Mouse (Mus musculus) forebrain, embryonic 14.5 days (tissue): Measurements from ENCODE around the gene Tmem59. TPM values are rescaled to one million over a fixed set of nuclear protein-coding genes. Genes with fewer than 3 reads are reported as not detected.

Experiments
- ATAC-seq: fragments of 200-750 bp; cut with Nextera tagmentation; 2 replicates; pipeline ENCODE4 v1.8.0; 2017; ENCODE audit warnings: mild to moderate bottlenecking, moderate library complexity
- DNase-seq: peaks from one replicate; pipeline ENCODE4 v3.0.0-alpha.2; 2015; ENCODE audit warnings: low spot score
- H3K27ac ChIP-seq: fragments of 300-500 bp; sonication (generic); 2 replicates; pipeline ENCODE4 v1.5.1; 2014; ENCODE audit warnings: low read depth, mild to moderate bottlenecking, control low read depth, low read length, moderate library complexity
- H3K27me3 ChIP-seq: fragments of 300-500 bp; sonication (generic); replicated peaks from 2 replicates; pipeline ENCODE4 v1.6.1; 2014; ENCODE audit warnings: low read length, control low read depth, mixed read lengths; ENCODE audit not compliant: control insufficient read depth, insufficient read depth
- H3K36me3 ChIP-seq: fragments of 300-500 bp; sonication (generic); 2 replicates; pipeline ENCODE4 v1.6.1; 2014; ENCODE audit warnings: low read length, control low read depth; ENCODE audit not compliant: control insufficient read depth, insufficient read depth
- H3K4me1 ChIP-seq: fragments of 300-500 bp; sonication (generic); 2 replicates; pipeline ENCODE4 v1.6.1; 2014; ENCODE audit warnings: antibody characterized with exemption, low read length, control low read depth; ENCODE audit not compliant: control insufficient read depth, insufficient read depth
- H3K4me2 ChIP-seq: fragments of 300-500 bp; sonication (generic); 2 replicates; pipeline ENCODE4 v1.6.1; 2014; ENCODE audit warnings: mild to moderate bottlenecking, control low read depth, low read length
- H3K4me3 ChIP-seq: fragments of 300-500 bp; sonication (generic); 2 replicates; pipeline ENCODE4 v1.5.1; 2014; ENCODE audit warnings: low read depth, low read length, control low read depth
- H3K9ac ChIP-seq: fragments of 300-500 bp; sonication (generic); 2 replicates; pipeline ENCODE4 v1.6.1; 2014; ENCODE audit warnings: mild to moderate bottlenecking, low read length, control low read depth, moderate library complexity
- H3K9me3 ChIP-seq: fragments of 300-500 bp; sonication (generic); replicated peaks from 2 replicates; pipeline ENCODE4 v1.6.1; 2016; ENCODE audit warnings: low read length, control low read depth, mixed read lengths; ENCODE audit not compliant: control insufficient read depth
- WGBS: fragments of 180-500 bp; shearing (Covaris S2); extraction: QIAGEN DNeasy Blood & Tissue Kit; methylation state at CpG from one replicate; pipeline ENCODE4 v1.1.7; 2014; 5-methylcytosine and 5-hydroxymethylcytosine counted together
- polyA plus RNA-seq: library from polyadenylated mRNA; unstranded; fragments of >200 nt; fragmentation: Nextera tagmentation; extraction: Ambion mirVana; gene quantifications from 2 replicates; pipeline ENCODE4 v1.2.1, GENCODE M21; 2014

The Tmem59 gene
- polyA plus RNA-seq, 1 experiment from 2014 or later: 385 TPM

GRCm38 (mm10) chr4:107167798-107168197 lies 10.4 kb upstream of the Tmem59 start:
- Histone ChIP-seq H3K9ac (no peak overlapping the region), H3K4me1 (no peaks in the 10 kb centered on the region), H3K27me3 (no peaks in the 10 kb centered on the region), H3K36me3 (peaks cover 24% of the 10 kb centered on the region; the same call in 1 of the 2 replicates), H3K27ac (no peak overlapping the region), H3K4me3 (no peak overlapping the region), H3K9me3 (no peaks in the 10 kb centered on the region), H3K4me2 (no peak overlapping the region)
- DNase-seq: no peak
- WGBS: 90% methylated on average over 5 of the region's 5 CpGs
- no peak for ATAC-seq

DNA sequence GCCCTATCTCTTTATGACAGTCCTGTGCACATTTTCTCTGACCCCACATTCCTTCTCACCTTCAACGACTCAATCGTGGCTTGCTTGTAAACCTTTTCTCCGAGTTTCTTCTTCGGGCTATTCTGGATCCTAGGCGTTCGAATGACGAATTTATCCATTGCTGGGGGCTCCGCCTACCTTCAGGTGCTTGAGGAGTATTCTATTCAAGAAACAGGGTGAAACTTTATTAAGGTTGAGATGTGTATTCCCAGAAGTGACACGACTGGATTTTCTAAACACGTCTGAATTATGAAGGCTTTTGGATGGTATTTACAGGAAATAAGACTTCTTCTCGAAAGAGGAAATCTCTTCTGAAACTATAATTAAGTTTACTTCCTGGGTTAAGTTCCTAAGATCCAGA lies 693 bp upstream of the Tmem59 start:
- Histone ChIP-seq H3K4me3 (peak overlapping the region; percentile 91), H3K4me1 (peaks cover 15% of the 10 kb centered on the region), H3K9me3 (no peaks in the 10 kb centered on the region), H3K4me2 (peak overlapping the region; percentile 73), H3K27me3 (no peaks in the 10 kb centered on the region), H3K27ac (no peak overlapping the region), H3K36me3 (peaks cover 19% of the 10 kb centered on the region), H3K9ac (peak overlapping the region; percentile 87)
- WGBS: 49% methylated on average over 11 of the region's 11 CpGs
- ATAC-seq (no peak), DNase-seq (no peak)

GRCm38 (mm10) chr4:107178830-107179490 lies 761 bp downstream of the Tmem59 start, which contains the start of gene Tceanc2:
Tceanc2 (minus strand) TSS chr4:107179116.
- Histone ChIP-seq H3K27me3 (no peaks in the 10 kb centered on the region), H3K27ac (peak within 1 kb of the TSS; percentile 95), H3K9me3 (no peaks in the 10 kb centered on the region), H3K4me2 (peak within 1 kb of the TSS; percentile 73), H3K36me3 (peaks cover 13% of the 10 kb centered on the region), H3K4me3 (peak within 1 kb of the TSS; percentile 91), H3K9ac (peak within 1 kb of the TSS; percentile 87), H3K4me1 (peaks cover 18% of the 10 kb centered on the region)
- DNase-seq (peak; percentile 50), ATAC-seq (peak; percentile 29)
- WGBS: under 1% methylated on average over 47 of the region's 47 CpGs

GRCm38 (mm10) chr4:107179561-107179960 lies 1.4 kb downstream of the Tmem59 start:
- H3K4me2 ChIP-seq: peak overlapping the region; percentile 73
- H3K9ac ChIP-seq: peak overlapping the region; percentile 87
- peaks cover 18% of the 10 kb centered on the region for H3K4me1 ChIP-seq
- no peaks in the 10 kb centered on the region for H3K27me3 ChIP-seq
- WGBS: 5% methylated on average over 8 of the region's 8 CpGs
- DNase-seq: peak; percentile 40
- no peaks in the 10 kb centered on the region for H3K9me3 ChIP-seq
- H3K4me3 ChIP-seq: peak overlapping the region; percentile 91
- ATAC-seq: no peak
- peaks cover 10% of the 10 kb centered on the region for H3K36me3 ChIP-seq
- peak overlapping the region; percentile 95 for H3K27ac ChIP-seq

GRCm38 (mm10) chr4:107180746-107181145 lies 2.5 kb downstream of the Tmem59 start:
- no peak overlapping the region for H3K9ac ChIP-seq
- no peak for ATAC-seq
- 0 out of 2 replicates have a peak, but pooled peaks cover 2% of the 10 kb centered on the region for H3K36me3 ChIP-seq
- no peak overlapping the region for H3K27ac ChIP-seq
- H3K4me1 ChIP-seq: peaks cover 18% of the 10 kb centered on the region
- no peak overlapping the region for H3K4me2 ChIP-seq
- H3K27me3 ChIP-seq: no peaks in the 10 kb centered on the region
- no peak for DNase-seq
- no peak overlapping the region for H3K4me3 ChIP-seq
- H3K9me3 ChIP-seq: no peaks in the 10 kb centered on the region

DNA sequence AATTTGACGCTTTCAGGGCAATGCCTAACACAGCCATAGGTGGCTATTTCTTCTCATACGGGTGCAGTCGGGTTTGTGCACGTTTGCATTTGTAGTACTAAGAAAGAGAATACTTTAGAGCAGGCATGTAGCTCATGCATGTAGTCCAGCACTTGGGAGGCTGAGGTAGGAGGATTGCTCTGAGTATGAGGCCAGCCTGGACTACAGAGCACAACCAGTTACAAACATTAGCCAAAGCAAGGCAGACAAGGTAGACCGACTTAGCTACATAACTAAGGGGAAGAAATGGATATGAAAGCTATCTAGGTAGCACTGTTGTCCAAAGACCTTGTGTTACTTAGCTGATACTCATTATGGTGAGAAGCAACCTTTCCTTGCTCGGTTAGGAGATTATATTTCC lies 3.7 kb downstream of the Tmem59 start:
- 85% methylated on average over 6 of the region's 6 CpGs for WGBS
- Histone ChIP-seq H3K4me2 (no peak overlapping the region), H3K27me3 (no peaks in the 10 kb centered on the region), H3K9me3 (no peaks in the 10 kb centered on the region), H3K4me3 (no peak overlapping the region), H3K36me3 (peaks cover 11% of the 10 kb centered on the region), H3K4me1 (peaks cover 18% of the 10 kb centered on the region), H3K9ac (no peak overlapping the region), H3K27ac (no peak overlapping the region)
- DNase-seq: no peak
- no peak for ATAC-seq

GRCm38 (mm10) chr4:107182796-107183195 lies 4.6 kb downstream of the Tmem59 start:
- Histone ChIP-seq H3K36me3 (peaks cover 20% of the 10 kb centered on the region), H3K9ac (no peak overlapping the region), H3K4me3 (no peak overlapping the region), H3K4me1 (peaks cover 13% of the 10 kb centered on the region), H3K27me3 (no peaks in the 10 kb centered on the region), H3K4me2 (no peak overlapping the region), H3K9me3 (no peaks in the 10 kb centered on the region), H3K27ac (no peak overlapping the region)
- 77% methylated on average over 2 of the region's 2 CpGs for WGBS
- DNase-seq: no peak
- ATAC-seq: no peak

DNA sequence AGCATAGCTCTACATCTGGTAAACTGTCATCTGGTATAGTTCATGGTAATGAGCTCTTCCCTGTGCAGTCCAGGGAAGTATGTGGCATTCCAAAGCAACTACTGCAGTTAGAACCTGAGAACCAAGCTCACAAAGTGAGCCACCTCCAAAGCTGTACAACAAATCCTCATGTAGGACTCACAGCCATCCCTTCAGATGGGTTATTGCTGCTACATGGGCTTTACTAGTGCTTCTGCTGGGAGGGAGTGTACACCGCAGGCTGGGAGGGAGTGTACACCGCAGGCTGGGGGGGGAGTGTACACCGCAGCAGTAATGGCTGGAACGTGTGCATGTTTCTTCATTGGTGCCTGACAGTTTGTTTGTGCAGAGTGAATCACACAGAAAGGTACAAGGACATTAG lies 5.0 kb downstream of the Tmem59 start:
- Histone ChIP-seq H3K36me3 (peaks cover 24% of the 10 kb centered on the region), H3K4me3 (no peak overlapping the region), H3K9ac (no peak overlapping the region), H3K4me2 (no peak overlapping the region), H3K9me3 (no peaks in the 10 kb centered on the region), H3K27me3 (no peaks in the 10 kb centered on the region), H3K27ac (no peak overlapping the region), H3K4me1 (peaks cover 13% of the 10 kb centered on the region)
- WGBS: 89% methylated on average over 4 of the region's 4 CpGs
- ATAC-seq: no peak
- DNase-seq: no peak

GRCm38 (mm10) chr4:107185703-107186102 lies 7.5 kb downstream of the Tmem59 start:
- no peak for ATAC-seq
- Histone ChIP-seq H3K27ac (no peak overlapping the region), H3K27me3 (no peaks in the 10 kb centered on the region), H3K9me3 (no peaks in the 10 kb centered on the region), H3K4me1 (peaks cover 6% of the 10 kb centered on the region), H3K9ac (no peak overlapping the region), H3K4me3 (no peak overlapping the region), H3K36me3 (peaks cover 47% of the 10 kb centered on the region), H3K4me2 (no peak overlapping the region)
- WGBS: 71% methylated on average over 3 of the region's 3 CpGs
- DNase-seq: no peak
